Mouse (Mus musculus) erythroblast, embryonic 14.5 days (primary cell): ENCODE measurements around the gene Trappc2l.

Experiments
- GATA1 ChIP-seq: IDR thresholded peaks from 2 replicates; pipeline ENCODE4 v1.6.1; 2012; ENCODE audit warnings: low read length, inconsistent platforms, mixed read lengths
- TAL1 ChIP-seq: IDR thresholded peaks from 3 replicates; pipeline ENCODE4 v1.6.1; 2012; ENCODE audit warnings: low read length, inconsistent platforms, mixed read lengths

- no peak for TF ChIP-seq GATA1
- TF ChIP-seq TAL1: no peak
Observed at GRCm38 (mm10) chr8:122596031-122596430, 15.4 kb upstream of the Trappc2l start.
